Mouse (Mus musculus): Measurements from ENCODE around the gene Lrrc57.

DNA sequence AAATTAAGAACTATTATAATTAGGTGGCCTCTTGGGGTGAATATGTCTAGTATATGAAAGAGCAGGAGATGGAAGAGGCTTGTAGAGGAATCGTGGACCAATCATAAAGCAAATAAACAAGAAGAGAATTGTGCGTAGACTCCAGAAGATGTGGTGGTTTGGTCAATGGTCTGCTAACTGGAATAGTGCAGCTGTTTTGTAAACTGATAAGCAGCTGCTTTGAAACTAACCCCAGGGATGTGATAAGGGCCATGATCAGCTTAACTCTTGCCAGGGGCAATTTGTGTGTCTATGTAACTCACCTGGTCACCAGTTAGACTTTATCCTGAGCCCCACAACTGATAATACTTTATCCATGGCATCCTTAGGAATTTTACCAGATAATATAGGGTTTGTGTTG lies 22.2 kb upstream of the Lrrc57 start:
- TF ChIP-seq FLI1 (IDR thresholded peaks at IDR 0.05; ENCODE audit: low read length) (no peak), GATA1 (IDR thresholded peaks at IDR 0.05; ENCODE audit: borderline replicate concordance, low read length) (no peak; the same call in 2 of the 3 replicates)

Measured in megakaryocyte, embryonic 14.5 days (primary cell).